Mouse (Mus musculus): ENCODE results near the gene Zfp37.

DNA sequence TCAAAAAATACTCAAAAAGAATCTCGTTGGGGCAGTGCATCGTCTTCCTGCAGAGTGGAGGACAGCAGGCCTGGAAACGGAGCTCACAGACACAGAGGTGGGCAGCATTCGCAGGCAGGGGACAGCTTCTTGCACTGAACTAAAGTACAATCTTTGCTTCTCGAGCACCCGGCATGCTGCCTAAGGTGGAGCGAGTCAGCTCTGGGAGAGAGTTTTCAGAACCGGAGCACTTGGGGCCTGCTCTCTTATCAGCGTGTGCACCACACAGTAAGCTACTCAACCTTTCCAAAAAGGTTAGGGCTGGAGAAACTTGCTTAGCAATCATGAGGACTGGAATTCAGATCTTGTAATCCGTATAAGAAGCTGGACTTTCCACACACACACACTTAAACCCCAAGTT lies 45.8 kb upstream of the Zfp37 start:
- TF ChIP-seq CTCF (IDR thresholded peaks at IDR 0.05; ENCODE audit: borderline replicate concordance, insufficient read depth, low read depth, low read length) = no peak
- TF ChIP-seq POLR2A (IDR thresholded peaks at IDR 0.05; ENCODE audit: borderline replicate concordance, insufficient read depth, low read length) = no peak

Measured in cerebellum, adult 2 months (tissue).